Mouse (Mus musculus): ENCODE results near the gene Chchd2.

GRCm38 (mm10) chr5:129844848-129845247 is 42.4 kb downstream of the Chchd2 start:
- TF ChIP-seq CTCF (conservative IDR thresholded peaks at IDR 0.05; ENCODE audit: insufficient read depth, insufficient read length, low read depth, low read length) = no peak
- TF ChIP-seq POLR2A (IDR thresholded peaks at IDR 0.05; ENCODE audit: low read depth, low read length) = no peak

Data from kidney, adult 2 months (tissue).